Mouse (Mus musculus) midbrain, embryonic 15.5 days (tissue): Measurements from ENCODE around the gene Wnt11. TPM values are rescaled to one million over a fixed set of nuclear protein-coding genes. Genes with fewer than 3 reads are reported as not detected.

ENCODE experiments used
- ATAC-seq: fragments of 200-750 bp; cut with Nextera tagmentation; replicated peaks from 2 replicates; pipeline ENCODE4 v1.8.0; 2017; ENCODE audit warnings: moderate TSS enrichment
- H3K27ac ChIP-seq: fragments of 300-500 bp; sonication (generic); 2 replicates; pipeline ENCODE4 v1.5.1; 2015; ENCODE audit warnings: mild to moderate bottlenecking, inconsistent platforms
- H3K27me3 ChIP-seq: fragments of 300-500 bp; sonication (generic); replicated peaks from 2 replicates; pipeline ENCODE4 v1.6.1; 2015; ENCODE audit warnings: inconsistent platforms
- H3K36me3 ChIP-seq: fragments of 300-500 bp; sonication (generic); replicated peaks from 2 replicates; pipeline ENCODE4 v1.6.1; 2015; ENCODE audit warnings: inconsistent platforms
- H3K4me1 ChIP-seq: fragments of 300-500 bp; sonication (generic); 2 replicates; pipeline ENCODE4 v1.6.1; 2015; ENCODE audit warnings: inconsistent platforms
- H3K4me2 ChIP-seq: fragments of 300-500 bp; sonication (generic); 2 replicates; pipeline ENCODE4 v1.6.1; 2015; ENCODE audit warnings: inconsistent platforms, mild to moderate bottlenecking, moderate library complexity
- H3K4me3 ChIP-seq: fragments of 300-500 bp; sonication (generic); 2 replicates; pipeline ENCODE4 v1.5.1; 2015; ENCODE audit warnings: mild to moderate bottlenecking, inconsistent platforms
- H3K9ac ChIP-seq: fragments of 300-500 bp; sonication (generic); 2 replicates; pipeline ENCODE4 v1.6.1; 2015; ENCODE audit warnings: mild to moderate bottlenecking, inconsistent platforms
- H3K9me3 ChIP-seq: fragments of 300-500 bp; sonication (generic); 2 replicates; pipeline ENCODE4 v1.6.1; 2016; ENCODE audit warnings: inconsistent platforms
- WGBS: fragments of 180-500 bp; shearing (Covaris S2); methylation state at CpG from one replicate; pipeline ENCODE4 v1.1.7; 2015; ENCODE audit warnings: mixed read lengths; 5-methylcytosine and 5-hydroxymethylcytosine counted together
- polyA plus RNA-seq: library from polyadenylated mRNA; unstranded; fragments of >200 nt; fragmentation: Nextera tagmentation; extraction: Ambion mirVana; gene quantifications from 2 replicates; pipeline ENCODE4 v1.2.1, GENCODE M21; 2015

The Wnt11 gene
- polyA plus RNA-seq, 1 experiment from 2014 or later = 0.99 TPM

- Histone ChIP-seq H3K27ac (no peak overlapping the region), H3K27me3 (no peaks in the 10 kb centered on the region), H3K36me3 (no peaks in the 10 kb centered on the region), H3K4me3 (no peak overlapping the region), H3K4me2 (no peak overlapping the region), H3K9ac (no peak overlapping the region), H3K9me3 (no peaks in the 10 kb centered on the region), H3K4me1 (no peaks in the 10 kb centered on the region)
- 81% methylated on average over 9 of the region's 9 CpGs for WGBS
- no peak for ATAC-seq
These were observed 31.7 kb upstream of the Wnt11 start for GRCm38 (mm10) chr7:98803181-98803580.

GRCm38 (mm10) chr7:98804841-98805772, 29.8 kb upstream of the Wnt11 start:
- no peaks in the 10 kb centered on the region for H3K36me3 ChIP-seq
- no peaks in the 10 kb centered on the region for H3K4me1 ChIP-seq
- no peak overlapping the region for H3K4me2 ChIP-seq
- WGBS = 40% methylated on average over 12 of the region's 12 CpGs
- H3K4me3 ChIP-seq = no peak overlapping the region
- H3K27me3 ChIP-seq = no peaks in the 10 kb centered on the region
- no peak overlapping the region for H3K27ac ChIP-seq
- H3K9me3 ChIP-seq = no peaks in the 10 kb centered on the region
- no peak for ATAC-seq
- no peak overlapping the region for H3K9ac ChIP-seq

DNA sequence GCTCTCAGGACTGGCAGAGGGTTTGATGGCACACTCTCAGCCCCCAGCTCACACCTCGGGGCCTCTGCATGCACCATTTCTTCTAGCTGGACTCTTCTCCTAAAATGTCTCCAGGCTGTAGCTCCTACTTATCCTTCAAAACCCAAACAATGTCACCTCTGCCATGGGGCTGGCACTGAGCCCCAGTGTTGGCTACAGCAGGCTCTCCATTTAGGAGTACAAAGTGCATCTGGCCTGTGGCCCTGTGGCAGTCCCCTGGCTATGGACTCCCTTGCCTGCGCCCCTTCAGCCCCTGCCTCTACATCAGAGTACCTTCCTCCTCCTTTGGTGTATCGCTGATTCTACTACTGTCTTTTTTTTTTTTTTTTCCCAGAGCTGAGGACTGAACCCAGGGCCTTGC, 28.0 kb upstream of the Wnt11 start:
- no peaks in the 10 kb centered on the region for H3K9me3 ChIP-seq
- ATAC-seq = no peak
- no peaks in the 10 kb centered on the region for H3K36me3 ChIP-seq
- no peaks in the 10 kb centered on the region for H3K27me3 ChIP-seq
- no peak overlapping the region for H3K27ac ChIP-seq
- 71% methylated on average over 3 of the region's 3 CpGs for WGBS
- H3K9ac ChIP-seq = no peak overlapping the region
- no peaks in the 10 kb centered on the region for H3K4me1 ChIP-seq
- no peak overlapping the region for H3K4me2 ChIP-seq
- H3K4me3 ChIP-seq = no peak overlapping the region

- Histone ChIP-seq H3K27me3 (no peaks in the 10 kb centered on the region), H3K36me3 (no peaks in the 10 kb centered on the region), H3K4me2 (no peak overlapping the region), H3K27ac (no peak overlapping the region), H3K4me3 (no peak overlapping the region), H3K4me1 (peaks cover 3% of the 10 kb centered on the region; the same call in 1 of the 2 replicates), H3K9me3 (no peaks in the 10 kb centered on the region), H3K9ac (no peak overlapping the region)
- no peak for ATAC-seq
- WGBS = 84% methylated on average over 6 of the region's 6 CpGs
These were observed 25.5 kb upstream of the Wnt11 start for GRCm38 (mm10) chr7:98809372-98809771.

DNA sequence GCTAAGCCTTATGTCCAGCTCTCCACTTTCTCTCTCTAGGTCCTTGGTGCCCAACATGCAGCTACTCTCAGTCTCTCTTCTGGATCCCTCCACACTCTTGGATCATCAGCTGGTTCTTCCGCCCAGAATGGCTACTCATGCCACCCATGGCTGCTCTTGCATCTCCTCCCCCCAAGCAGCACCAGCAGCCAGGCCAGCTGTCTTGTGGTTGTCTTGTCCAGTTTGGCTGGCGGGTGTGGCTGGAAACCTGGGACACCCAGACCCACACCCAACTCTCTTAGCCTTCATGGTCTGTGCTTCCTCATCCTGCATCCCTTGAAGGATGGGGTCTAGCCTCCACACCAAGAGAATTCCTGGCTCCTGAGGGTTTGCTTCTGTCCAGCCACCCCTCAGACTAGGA, 24.3 kb upstream of the Wnt11 start:
- Histone ChIP-seq H3K36me3 (no peaks in the 10 kb centered on the region), H3K4me1 (peaks cover 6% of the 10 kb centered on the region; the same call in 1 of the 2 replicates), H3K4me2 (no peak overlapping the region), H3K27me3 (no peaks in the 10 kb centered on the region), H3K9ac (no peak overlapping the region), H3K27ac (no peak overlapping the region), H3K4me3 (no peak overlapping the region), H3K9me3 (no peaks in the 10 kb centered on the region)
- no peak for ATAC-seq
- 81% methylated on average over 2 of the region's 2 CpGs for WGBS

- H3K36me3 ChIP-seq = no peaks in the 10 kb centered on the region
- WGBS = 89% methylated on average over 1 of the region's 1 CpGs
- H3K4me2 ChIP-seq = no peak overlapping the region
- 0 out of 2 replicates have a peak, but pooled peaks cover 12% of the 10 kb centered on the region for H3K4me1 ChIP-seq
- no peak overlapping the region for H3K9ac ChIP-seq
- H3K9me3 ChIP-seq = no peaks in the 10 kb centered on the region
- ATAC-seq = no peak
- H3K4me3 ChIP-seq = no peak overlapping the region
- H3K27me3 ChIP-seq = 0 out of 2 replicates have a peak, but pooled peaks cover 4% of the 10 kb centered on the region
- H3K27ac ChIP-seq = no peak overlapping the region
These were observed 14.4 kb upstream of the Wnt11 start for GRCm38 (mm10) chr7:98820501-98820900.

DNA sequence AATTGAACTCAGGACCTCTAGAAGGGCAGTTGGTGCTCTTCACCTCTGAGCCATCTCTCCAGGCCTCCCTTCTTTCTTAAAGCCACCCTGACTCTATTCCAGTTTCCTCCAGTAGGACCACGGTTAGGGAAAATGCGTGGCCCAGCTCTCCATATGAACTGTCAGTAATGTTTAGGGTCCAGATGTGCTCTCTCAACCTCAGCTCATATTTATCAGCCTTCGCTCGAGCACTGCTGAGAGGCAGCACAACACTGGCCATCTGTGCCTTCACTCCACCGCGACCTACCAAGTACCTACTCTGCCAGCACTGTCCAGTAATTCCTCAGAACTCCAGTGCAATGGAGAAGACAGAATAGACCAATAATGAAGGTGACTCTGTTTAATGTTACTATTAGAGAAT, 12.0 kb upstream of the Wnt11 start:
- Histone ChIP-seq H3K4me2 (no peak overlapping the region), H3K4me1 (no peaks in the 10 kb centered on the region), H3K9me3 (no peaks in the 10 kb centered on the region), H3K4me3 (no peak overlapping the region), H3K9ac (no peak overlapping the region), H3K27ac (no peak overlapping the region), H3K27me3 (0 out of 2 replicates have a peak, but pooled peaks cover 4% of the 10 kb centered on the region), H3K36me3 (no peaks in the 10 kb centered on the region)
- 85% methylated on average over 6 of the region's 6 CpGs for WGBS
- no peak for ATAC-seq

DNA sequence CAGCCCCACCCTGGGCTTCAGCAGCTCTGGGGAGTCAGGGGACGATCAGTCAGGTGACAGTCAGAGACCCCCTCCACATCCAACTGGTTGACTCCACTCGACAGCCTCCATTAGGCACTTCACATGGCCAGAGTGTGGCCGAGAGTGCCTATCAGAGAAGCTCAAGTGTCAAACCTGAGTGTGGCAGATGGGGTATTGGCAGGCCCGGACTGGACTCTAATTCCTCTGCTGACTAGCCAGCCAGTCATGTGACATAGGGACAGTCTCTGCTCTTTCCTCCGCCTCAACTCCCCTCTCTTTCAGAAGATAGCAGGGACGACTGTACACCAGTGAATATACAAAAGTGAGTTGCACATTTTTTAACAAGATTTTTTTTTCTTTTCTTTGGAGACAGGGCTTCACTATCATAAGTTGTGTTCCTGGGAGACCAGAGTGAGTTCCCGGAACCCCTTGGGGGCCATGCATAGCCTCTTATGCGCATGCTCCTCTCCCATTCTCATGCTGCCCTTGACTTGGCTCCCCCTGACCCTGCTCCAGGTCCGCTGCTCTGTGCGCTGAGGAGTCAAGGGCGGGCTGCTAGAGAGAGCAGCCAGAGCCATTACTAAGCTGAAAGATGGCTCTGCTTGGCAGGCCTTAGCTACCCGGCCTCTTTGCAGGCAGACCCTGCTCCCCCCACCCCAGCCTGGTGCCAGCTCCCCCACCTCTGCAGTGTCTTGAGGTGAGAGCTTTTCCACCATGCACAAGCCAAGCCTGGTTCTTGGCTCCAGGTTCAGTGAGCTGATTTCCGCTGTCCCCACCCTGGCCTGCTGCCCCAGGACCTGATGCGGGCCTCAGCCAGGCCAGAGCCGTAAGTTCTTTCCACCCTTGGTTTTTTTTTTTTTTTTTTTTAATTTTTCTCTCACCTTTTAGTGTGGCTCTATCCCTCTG, 10.8 kb upstream of the Wnt11 start:
- 71% methylated on average over 15 of the region's 15 CpGs for WGBS
- no peaks in the 10 kb centered on the region; the same call in 1 of the 2 replicates for H3K27me3 ChIP-seq
- no peak for ATAC-seq
- no peak overlapping the region for H3K27ac ChIP-seq
- no peak overlapping the region for H3K4me2 ChIP-seq
- no peak overlapping the region for H3K4me3 ChIP-seq
- H3K9ac ChIP-seq = no peak overlapping the region
- H3K9me3 ChIP-seq = no peaks in the 10 kb centered on the region
- no peaks in the 10 kb centered on the region for H3K36me3 ChIP-seq
- no peaks in the 10 kb centered on the region for H3K4me1 ChIP-seq

DNA sequence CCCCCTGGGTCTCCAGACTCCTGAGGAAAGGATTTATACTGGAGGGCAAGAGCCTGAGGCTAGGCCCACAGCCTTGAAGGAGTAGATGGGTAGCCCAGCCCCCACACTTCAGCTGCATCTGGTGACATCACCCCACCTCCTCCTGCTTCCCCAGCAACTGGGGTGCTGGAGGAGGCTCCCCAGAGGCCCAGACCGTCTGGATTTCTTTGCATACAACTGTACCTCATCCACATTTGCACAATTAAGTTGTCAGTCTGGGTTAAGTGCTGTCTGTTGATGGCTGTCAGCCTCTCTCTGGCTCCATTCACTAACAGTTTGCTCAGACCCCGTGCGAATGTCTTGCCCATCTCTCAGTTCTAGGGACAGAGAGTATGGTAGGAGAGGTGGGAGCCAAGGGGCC, 6.9 kb upstream of the Wnt11 start:
- no peak overlapping the region for H3K4me3 ChIP-seq
- H3K27me3 ChIP-seq = peaks cover 19% of the 10 kb centered on the region
- no peak overlapping the region for H3K27ac ChIP-seq
- no peaks in the 10 kb centered on the region for H3K36me3 ChIP-seq
- no peak overlapping the region for H3K9ac ChIP-seq
- no peaks in the 10 kb centered on the region for H3K9me3 ChIP-seq
- ATAC-seq = no peak
- H3K4me1 ChIP-seq = no peaks in the 10 kb centered on the region
- H3K4me2 ChIP-seq = no peak overlapping the region
- WGBS = 48% methylated on average over 3 of the region's 3 CpGs

GRCm38 (mm10) chr7:98828876-98829275, 6.0 kb upstream of the Wnt11 start:
- no peak for ATAC-seq
- WGBS = 50% methylated on average over 7 of the region's 7 CpGs

DNA sequence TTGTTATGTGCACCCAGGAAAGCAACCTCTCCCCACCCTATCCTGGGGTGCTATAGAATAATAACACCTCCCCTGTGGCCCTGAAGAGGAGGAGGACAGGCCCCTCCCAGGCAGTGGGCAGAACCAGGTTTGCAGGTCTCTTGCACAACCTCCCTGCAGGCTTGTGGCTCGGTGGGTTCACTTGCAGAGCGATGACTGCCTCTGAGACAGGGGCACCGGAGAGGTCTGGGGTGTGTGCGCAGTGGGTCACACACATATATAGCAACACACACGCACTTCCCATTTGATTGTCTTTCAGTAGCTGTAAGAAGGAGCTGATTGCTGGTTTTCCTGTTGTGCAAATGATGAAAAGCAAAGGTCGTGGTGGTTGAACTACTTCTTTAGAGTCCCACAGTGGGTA, 3.6 kb upstream of the Wnt11 start:
- 60% methylated on average over 6 of the region's 6 CpGs for WGBS
- H3K27ac ChIP-seq = no peak overlapping the region
- H3K4me2 ChIP-seq = no peak overlapping the region
- H3K36me3 ChIP-seq = no peaks in the 10 kb centered on the region
- H3K9ac ChIP-seq = no peak overlapping the region
- ATAC-seq = no peak
- peaks cover 49% of the 10 kb centered on the region for H3K27me3 ChIP-seq
- peaks cover 19% of the 10 kb centered on the region for H3K4me1 ChIP-seq
- no peak overlapping the region for H3K4me3 ChIP-seq
- H3K9me3 ChIP-seq = no peaks in the 10 kb centered on the region

More at GRCm38 (mm10) chr7:98828876-98829275, 6.0 kb upstream of the Wnt11 start:
- Histone ChIP-seq H3K27me3 (peaks cover 25% of the 10 kb centered on the region), H3K4me1 (no peaks in the 10 kb centered on the region), H3K4me3 (no peak overlapping the region), H3K27ac (no peak overlapping the region), H3K9me3 (no peaks in the 10 kb centered on the region), H3K9ac (no peak overlapping the region), H3K4me2 (no peak overlapping the region), H3K36me3 (no peaks in the 10 kb centered on the region)
